Mouse (Mus musculus) adrenal gland, adult (tissue): ENCODE measurements around the gene Col12a1.

ENCODE experiments used
- DNase-seq, 2 experiments: peaks; one replicate each; pipeline ENCODE4 v3.0.0; 2022 to 2023; ENCODE audit warnings: low spot score in 1 of 2; ENCODE audit not compliant: inconsistent age in 2 of 2

Col12a1 gene

DNA sequence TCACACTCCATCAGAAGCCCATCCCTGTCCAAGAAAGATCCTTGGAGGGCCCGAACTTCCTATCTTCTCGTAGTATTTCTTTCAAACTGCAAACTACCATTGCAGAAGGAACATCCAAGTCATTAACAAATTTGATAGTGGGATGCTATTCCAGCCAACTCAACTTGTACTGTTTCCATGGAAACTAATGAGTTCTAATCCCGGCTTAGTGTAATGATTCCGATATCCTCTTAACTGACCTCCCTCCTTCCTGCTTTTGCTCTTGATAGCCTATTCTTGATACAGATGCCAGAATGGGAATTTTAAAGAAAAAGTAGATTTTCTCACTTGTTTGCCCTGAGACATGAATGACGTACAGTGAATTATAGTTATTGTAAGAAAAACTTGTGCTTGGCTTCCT lies 112.5 kb downstream of the Col12a1 start:
- DNase-seq: no peak

DNA sequence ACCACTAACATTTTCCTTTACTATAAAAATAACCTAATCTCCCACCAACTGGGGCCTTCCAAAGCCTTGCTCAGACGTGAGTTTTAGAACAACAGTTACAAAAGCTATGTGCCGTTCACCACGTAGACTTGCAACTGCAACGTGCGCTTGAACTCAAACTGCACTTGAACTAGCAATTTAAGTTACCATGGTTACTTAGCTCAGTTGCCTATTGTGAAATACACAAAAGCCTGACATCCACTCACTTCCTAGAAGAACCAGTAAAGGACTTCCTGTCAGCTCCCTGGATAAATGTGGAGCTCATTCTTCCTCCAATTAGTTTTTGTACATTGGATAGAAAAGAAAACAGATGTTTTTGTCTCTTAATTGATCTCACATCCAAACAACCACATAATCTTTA lies 112.9 kb downstream of the Col12a1 start:
- no peak for DNase-seq

DNA sequence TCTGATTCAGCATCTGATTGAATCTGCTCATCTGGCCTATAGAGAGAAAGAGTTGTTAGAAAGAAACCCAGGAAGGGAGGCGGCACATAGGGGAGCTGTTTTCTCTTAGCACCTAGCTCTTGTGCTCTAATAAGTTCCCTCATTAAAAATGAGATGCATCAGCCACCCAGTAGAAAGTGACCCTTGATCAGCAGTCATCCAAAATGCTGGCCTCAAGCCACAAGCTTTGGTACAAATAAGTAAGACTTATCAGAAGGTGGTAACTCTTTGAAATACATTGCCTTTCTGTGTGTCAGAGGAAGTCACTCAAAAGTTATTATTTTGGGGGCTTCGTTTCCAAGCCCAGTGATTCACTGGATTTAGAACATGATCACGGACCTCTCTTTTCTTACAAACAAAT lies 114.1 kb downstream of the Col12a1 start:
- DNase-seq: no peak

DNA sequence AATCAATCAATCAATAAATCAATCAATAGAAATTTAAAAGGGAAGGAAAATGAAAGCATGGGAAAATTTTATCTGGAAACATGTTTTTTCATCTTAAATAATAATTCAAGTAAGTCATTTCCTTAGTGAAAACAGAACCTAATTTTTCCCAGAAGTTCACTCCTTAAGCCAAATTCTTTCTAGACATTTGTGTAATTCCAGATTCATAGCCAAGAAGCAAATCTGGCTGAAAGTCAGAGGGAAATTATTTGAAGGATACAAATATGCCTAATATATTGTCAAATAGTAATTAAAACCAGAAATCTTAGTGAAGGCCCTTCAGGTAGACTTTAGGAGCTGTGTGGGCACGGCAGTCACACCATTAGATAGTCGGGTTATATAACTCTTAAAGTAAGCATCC lies 115.2 kb downstream of the Col12a1 start:
- no peak for DNase-seq

DNA sequence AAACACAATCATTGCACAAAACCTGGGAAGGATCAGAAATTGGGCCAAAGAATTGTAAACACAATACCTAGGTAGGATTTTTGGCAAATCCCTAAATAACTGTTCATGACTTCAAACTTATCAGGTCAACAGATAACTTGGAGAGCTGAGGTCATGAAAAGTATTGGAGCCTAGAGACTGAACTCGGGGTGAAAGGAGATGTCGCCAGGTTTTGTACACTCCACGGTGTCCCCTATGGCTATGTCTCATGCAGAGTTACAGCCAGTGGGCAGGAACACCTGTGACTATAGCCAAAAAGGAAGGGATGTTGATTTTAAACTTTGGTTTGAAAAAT lies 118.4 kb downstream of the Col12a1 start:
- no peak for DNase-seq

DNA sequence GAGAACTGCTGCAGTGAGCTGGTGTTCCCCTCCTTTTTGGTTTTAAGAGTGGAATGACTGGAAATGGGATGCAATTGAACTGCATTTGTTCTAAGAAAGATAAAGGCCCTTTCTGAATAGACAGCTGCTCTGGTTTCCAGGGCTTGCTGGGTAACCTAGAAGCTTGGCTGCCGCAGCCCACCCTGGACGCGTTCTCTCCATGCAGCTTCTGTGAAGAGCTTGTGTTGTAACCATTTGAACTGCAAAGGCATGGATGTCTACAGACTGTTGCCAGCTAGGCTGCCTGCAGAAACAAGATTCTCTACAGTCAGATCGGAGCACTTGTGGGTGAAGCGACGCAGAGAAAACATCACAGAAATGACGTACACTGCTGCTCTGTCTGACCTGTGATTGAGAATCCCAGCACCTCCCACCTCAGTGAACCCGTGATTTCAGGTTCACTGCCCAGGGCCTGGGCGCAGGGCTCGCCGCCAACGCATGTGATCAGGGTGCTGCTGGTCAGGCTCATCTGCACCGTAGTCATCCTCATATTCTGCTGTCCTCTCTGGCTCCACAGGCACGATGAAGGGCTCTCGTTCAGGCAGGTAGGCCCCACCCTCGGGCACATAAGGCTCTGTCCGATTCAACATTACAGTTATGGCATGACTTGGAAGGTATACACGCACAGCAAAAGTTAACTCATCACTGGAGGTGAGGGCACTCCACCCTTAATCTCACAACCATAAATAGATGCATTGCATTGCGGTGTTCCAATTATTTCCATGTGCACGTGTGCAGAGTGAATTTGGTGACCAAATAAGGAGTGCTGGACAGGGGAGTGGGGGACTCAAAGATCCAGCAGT lies 119.0 kb downstream of the Col12a1 start:
- DNase-seq: no peak

DNA sequence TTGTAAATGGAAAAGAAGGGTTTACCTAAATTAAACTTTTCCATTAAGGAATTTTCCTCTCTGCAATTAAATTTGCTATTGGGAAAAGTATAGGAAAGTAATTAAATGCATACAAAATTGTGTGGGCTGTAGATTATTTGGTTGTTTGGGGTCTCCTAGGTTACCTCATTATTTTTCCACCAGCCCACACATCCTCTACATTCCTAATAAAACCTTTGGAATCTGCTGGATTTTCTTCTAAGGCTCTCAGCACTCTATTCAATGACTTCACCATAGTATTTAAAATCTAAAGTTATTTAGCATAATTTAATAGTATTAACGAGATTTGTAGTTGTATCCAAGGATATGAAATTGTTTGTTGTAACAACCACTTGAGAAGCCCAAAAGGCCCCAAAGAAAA lies 120.1 kb downstream of the Col12a1 start:
- no peak for DNase-seq

DNA sequence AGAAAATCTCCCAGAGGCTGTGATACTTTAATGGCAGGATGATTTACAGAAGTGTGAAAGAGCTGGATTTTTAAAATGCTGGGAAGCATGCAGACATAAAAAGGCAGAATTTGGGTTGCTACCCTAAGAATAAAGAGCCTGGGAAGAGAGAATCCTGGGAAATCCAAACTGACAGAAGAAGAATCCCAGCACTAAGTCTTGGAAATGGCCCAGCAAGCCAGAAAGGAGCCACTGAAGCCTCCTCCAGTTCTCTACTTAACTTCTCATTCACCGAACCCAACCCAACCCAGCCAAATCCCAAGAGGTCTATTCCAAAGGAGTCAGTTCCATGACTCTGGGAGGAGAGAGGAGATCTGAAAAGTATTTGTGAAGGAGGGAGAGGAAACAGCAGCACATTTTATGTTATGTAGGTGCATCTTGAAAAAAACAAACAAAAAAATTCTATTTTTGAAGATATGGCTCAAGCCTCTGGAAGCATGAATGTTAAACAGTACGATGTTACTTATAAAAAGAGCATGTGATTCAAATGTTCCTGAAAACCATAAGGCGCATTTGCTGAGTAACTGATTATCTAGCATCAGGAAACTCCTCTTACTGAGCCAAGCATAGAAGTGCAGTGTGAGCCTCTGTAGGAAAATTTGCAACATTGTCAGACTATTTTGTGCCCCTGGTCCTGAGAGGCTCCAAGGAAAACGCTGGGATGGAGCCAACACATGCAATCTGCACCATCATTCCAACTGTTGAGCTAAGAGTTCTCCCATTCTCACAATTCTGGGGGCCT lies 132.0 kb downstream of the Col12a1 start:
- DNase-seq: no peak

DNA sequence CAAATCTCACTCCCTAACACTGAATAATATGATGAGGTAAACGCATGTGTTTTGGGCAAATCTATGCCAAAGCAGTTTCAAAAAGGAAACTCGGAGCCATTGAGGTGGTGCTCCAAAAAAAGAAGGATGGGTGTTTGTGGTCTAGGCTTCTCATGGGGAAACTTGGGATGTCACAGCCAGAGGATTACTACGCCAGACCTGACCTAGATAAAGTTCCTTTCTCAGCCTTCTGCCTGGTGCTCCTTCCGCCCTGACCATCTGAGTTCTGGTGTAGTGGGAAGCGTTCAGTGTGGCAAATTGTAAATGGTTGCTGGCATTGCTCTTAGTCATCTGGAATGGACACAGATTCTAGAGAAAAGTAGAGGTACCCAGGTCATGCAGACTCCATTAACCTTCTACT lies 151.8 kb downstream of the Col12a1 start:
- DNase-seq: no peak

DNA sequence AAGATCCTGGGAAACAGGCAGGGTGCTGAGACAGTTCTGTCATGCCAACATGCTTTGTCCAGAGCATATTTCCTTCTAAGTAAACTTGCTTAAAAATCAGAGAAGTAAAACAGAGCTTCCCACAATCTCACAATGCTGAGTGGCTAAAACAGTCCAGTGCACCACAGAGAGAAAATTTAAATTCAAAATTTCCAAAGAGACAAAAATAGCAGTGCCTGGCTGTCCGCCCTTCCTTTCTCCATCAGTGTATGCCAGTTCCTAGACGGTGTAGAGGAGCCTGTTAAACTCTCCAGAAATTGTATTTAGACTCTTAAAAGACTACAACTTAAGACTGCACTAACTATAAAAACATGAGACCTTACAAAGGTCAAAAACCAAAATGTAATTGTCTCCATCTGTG lies 165.3 kb downstream of the Col12a1 start:
- DNase-seq: no peak
